Mouse (Mus musculus): ENCODE results near the gene Lax1.

The Lax1 gene

DNA sequence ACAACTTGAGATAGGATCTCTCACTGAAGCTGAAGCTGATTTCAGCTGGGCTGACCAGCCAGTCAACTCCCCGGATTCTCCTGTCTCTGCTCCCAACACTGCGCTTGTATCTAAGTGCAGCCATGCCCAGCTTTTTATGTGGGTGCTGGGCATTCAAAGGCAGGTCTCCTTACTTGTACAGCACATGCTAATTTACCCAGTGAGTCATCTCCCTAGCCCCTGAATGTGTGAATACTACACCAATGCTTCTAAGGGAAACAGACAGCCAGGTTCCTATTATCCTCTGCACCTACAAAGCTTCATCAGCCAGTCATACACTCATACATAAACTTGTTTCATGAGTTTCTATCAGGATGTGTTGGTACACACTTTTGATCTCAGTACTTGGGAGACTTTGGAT, 48.7 kb downstream of the Lax1 start:
- no peak for DNase-seq (ENCODE audit: extremely low read depth, low read depth)

DNA sequence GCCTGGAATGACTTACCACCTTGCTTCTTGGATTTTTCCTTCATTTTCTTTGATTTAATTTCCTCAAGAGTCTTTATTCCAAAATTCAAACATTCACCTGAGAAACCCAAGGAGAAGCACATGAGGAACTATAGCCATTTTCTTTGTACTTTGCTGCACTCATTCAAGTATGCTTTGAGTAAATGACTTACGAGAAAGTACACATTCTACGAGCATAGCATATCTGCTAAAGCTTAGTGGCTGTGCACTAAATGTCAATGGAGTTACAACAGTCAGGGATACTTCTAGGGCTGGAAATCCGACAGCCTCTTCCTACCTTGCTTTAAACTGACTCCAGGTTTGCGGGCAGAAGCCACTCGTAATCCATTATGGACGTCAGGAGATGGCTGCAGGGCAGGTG, 51.4 kb downstream of the Lax1 start:
- DNase-seq (ENCODE audit: extremely low read depth, low read depth) = no peak

DNA sequence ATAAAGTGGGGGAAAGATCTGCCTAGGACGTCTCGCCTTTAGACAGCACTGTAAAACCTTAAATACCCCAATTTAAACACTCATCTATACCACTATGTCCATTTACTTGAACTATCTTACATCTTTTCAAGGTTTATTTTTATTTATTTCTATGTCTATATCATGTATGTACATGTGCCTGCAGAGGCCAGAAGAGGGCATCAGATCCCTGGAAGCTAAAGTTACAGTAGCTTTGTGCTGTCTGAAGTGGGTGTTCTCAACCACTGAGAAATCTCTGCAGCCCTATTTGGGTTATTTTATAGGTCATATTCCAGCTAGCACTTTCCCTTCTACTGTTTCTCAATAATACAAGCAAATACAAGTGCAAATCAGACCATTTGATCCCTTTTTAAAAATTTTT, 57.7 kb downstream of the Lax1 start:
- no peak for DNase-seq (ENCODE audit: extremely low read depth, low read depth)
